Mouse (Mus musculus) MEL (cell line): ENCODE data around the gene Drd3. TPM values are rescaled to one million over a fixed set of nuclear protein-coding genes. Genes with fewer than 3 reads are reported as not detected.

Experiments used
- DNase-seq: peaks from one replicate; pipeline ENCODE4 v3.0.0; 2011; ENCODE audit warnings: low read depth, low spot score
- H3K27ac ChIP-seq: 2 replicates; pipeline ENCODE4 v1.5.1; 2012; ENCODE audit warnings: low read depth, mild to moderate bottlenecking, control low read depth, low read length, moderate library complexity; ENCODE audit not compliant: control insufficient read depth
- H3K27me3 ChIP-seq, 2 experiments: fragments of 150-350 bp in 1 of 2; sonication (generic) in 1 of 2; 2 replicates each; pipeline ENCODE4 v1.6.1; 2012; ENCODE audit warnings: low read length in 2 of 2, mild to moderate bottlenecking in 2 of 2, improper control_type of control experiment in 1 of 2, moderate library complexity in 1 of 2; ENCODE audit not compliant: insufficient read depth in 2 of 2, control insufficient read depth in 1 of 2
- H3K36me3 ChIP-seq, 2 experiments: 2 replicates each; pipeline ENCODE4 v1.6.1; 2012 to 2014; ENCODE audit warnings: low read length in 2 of 2, improper control_type of control experiment in 1 of 2, inconsistent platforms in 1 of 2, mild to moderate bottlenecking in 1 of 2; ENCODE audit not compliant: insufficient read depth in 2 of 2, control insufficient read depth in 1 of 2
- H3K4me1 ChIP-seq, 2 experiments: fragments of 150-350 bp in 1 of 2; sonication (generic) in 1 of 2; 2 replicates each; pipeline ENCODE4 v1.6.1; 2012; ENCODE audit warnings: low read length in 2 of 2, improper control_type of control experiment in 1 of 2, mild to moderate bottlenecking in 1 of 2; ENCODE audit not compliant: insufficient read depth in 2 of 2, control insufficient read depth in 1 of 2
- H3K4me3 ChIP-seq, 2 experiments: fragments of 150-350 bp in 1 of 2; sonication (generic) in 1 of 2; 2 replicates each; pipeline ENCODE4 v1.5.1; 2012; ENCODE audit warnings: low read depth in 2 of 2, low read length in 2 of 2, mild to moderate bottlenecking in 2 of 2, moderate library complexity in 2 of 2, control low read depth in 1 of 2, improper control_type of control experiment in 1 of 2; ENCODE audit not compliant: control insufficient read depth in 1 of 2, insufficient read depth in 1 of 2
- H3K79me2 ChIP-seq: 2 replicates; pipeline ENCODE4 v1.6.1; 2012; ENCODE audit warnings: mild to moderate bottlenecking, low read length, moderate library complexity; ENCODE audit not compliant: control insufficient read depth, poor library complexity, insufficient read depth
- H3K9ac ChIP-seq: 2 replicates; pipeline ENCODE4 v1.6.1; 2012; ENCODE audit warnings: low read depth, mild to moderate bottlenecking, control low read depth, low read length, moderate library complexity; ENCODE audit not compliant: control insufficient read depth, poor library complexity, severe bottlenecking
- H3K9me3 ChIP-seq: fragments of 150-350 bp; sonication (generic); replicated peaks from 2 replicates; pipeline ENCODE4 v1.6.1; 2012; ENCODE audit warnings: mild to moderate bottlenecking, low read length, improper control_type of control experiment, moderate library complexity; ENCODE audit not compliant: insufficient read depth
- BHLHE40 ChIP-seq: IDR thresholded peaks from 2 replicates; pipeline ENCODE4 v1.6.1; 2012; ENCODE audit warnings: low read depth, mild to moderate bottlenecking, inconsistent platforms, low read length, improper control_type of control experiment, borderline replicate concordance
- CHD2 ChIP-seq: IDR thresholded peaks from 2 replicates; pipeline ENCODE4 v1.6.1; 2011; ENCODE audit warnings: low read length, improper control_type of control experiment
- CTCF ChIP-seq, 3 experiments: IDR thresholded peaks in 2 of 3; conservative IDR thresholded peaks in 1 of 3; 2 replicates each; pipeline ENCODE4 v1.5.1; 2011 to 2012; ENCODE audit warnings: low read length in 3 of 3, low read depth in 2 of 3, mild to moderate bottlenecking in 2 of 3, improper control_type of control experiment in 1 of 3, inconsistent platforms in 1 of 3, mixed read lengths in 1 of 3, moderate library complexity in 1 of 3; ENCODE audit not compliant: control insufficient read depth in 1 of 3, insufficient read depth in 1 of 3, poor library complexity in 1 of 3, severe bottlenecking in 1 of 3
- E2F4 ChIP-seq: IDR thresholded peaks from 2 replicates; pipeline ENCODE4 v1.6.1; 2011; ENCODE audit warnings: low read depth, low read length, improper control_type of control experiment, borderline replicate concordance
- ELF1 ChIP-seq: IDR thresholded peaks from 2 replicates; pipeline ENCODE4 v1.6.1; 2014; ENCODE audit warnings: low read depth, mild to moderate bottlenecking, inconsistent platforms, low read length, improper control_type of control experiment, moderate library complexity
- EP300 ChIP-seq, 2 experiments: IDR thresholded peaks; 2 replicates each; pipeline ENCODE4 v1.6.1; 2011; ENCODE audit warnings: improper control_type of control experiment in 2 of 2, low read length in 2 of 2, low read depth in 1 of 2, mild to moderate bottlenecking in 1 of 2
- ETS1 ChIP-seq: IDR thresholded peaks from 2 replicates; pipeline ENCODE4 v1.6.1; 2012; ENCODE audit warnings: low read depth, mild to moderate bottlenecking, inconsistent platforms, low read length, improper control_type of control experiment, moderate library complexity
- GABPA ChIP-seq: IDR thresholded peaks from 2 replicates; pipeline ENCODE4 v1.6.1; 2012; ENCODE audit warnings: low read depth, mild to moderate bottlenecking, inconsistent platforms, low read length, improper control_type of control experiment, moderate library complexity
- GATA1 ChIP-seq: IDR thresholded peaks from 2 replicates; pipeline ENCODE4 v1.6.1; 2011; ENCODE audit warnings: low read depth, low read length, improper control_type of control experiment
- HCFC1 ChIP-seq: IDR thresholded peaks from 2 replicates; pipeline ENCODE4 v1.6.1; 2012; ENCODE audit warnings: low read depth, mild to moderate bottlenecking, inconsistent platforms, low read length, improper control_type of control experiment, moderate library complexity
- JUND ChIP-seq: IDR thresholded peaks from 2 replicates; pipeline ENCODE4 v1.6.1; 2011; ENCODE audit warnings: low read depth, mild to moderate bottlenecking, improper control_type of control experiment, low read length
- KAT2A ChIP-seq: conservative IDR thresholded peaks from 2 replicates; pipeline ENCODE4 v1.6.1; 2012; ENCODE audit warnings: low read depth, low read length, improper control_type of control experiment, inconsistent platforms
- MAFK ChIP-seq: IDR thresholded peaks from 2 replicates; pipeline ENCODE4 v1.6.1; 2011; ENCODE audit warnings: low read depth, mild to moderate bottlenecking, low read length, improper control_type of control experiment, borderline replicate concordance
- MAX ChIP-seq: IDR thresholded peaks from 2 replicates; pipeline ENCODE4 v1.6.1; 2011; ENCODE audit warnings: low read length, improper control_type of control experiment
- MAZ ChIP-seq: IDR thresholded peaks from 2 replicates; pipeline ENCODE4 v1.6.1; 2012; ENCODE audit warnings: low read depth, mild to moderate bottlenecking, inconsistent platforms, low read length, improper control_type of control experiment
- MEF2A ChIP-seq: IDR thresholded peaks from 2 replicates; pipeline ENCODE4 v1.6.1; 2014; ENCODE audit warnings: low read depth, mild to moderate bottlenecking, inconsistent platforms, low read length, improper control_type of control experiment; ENCODE audit not compliant: poor library complexity, insufficient replicate concordance, severe bottlenecking; ENCODE audit errors: extremely low read depth
- NELFE ChIP-seq: IDR thresholded peaks from 2 replicates; pipeline ENCODE4 v1.6.1; 2011; ENCODE audit warnings: low read depth, low read length, improper control_type of control experiment
- NRF1 ChIP-seq: IDR thresholded peaks from 2 replicates; pipeline ENCODE4 v1.6.1; 2014; ENCODE audit warnings: low read depth, mild to moderate bottlenecking, inconsistent platforms, low read length, improper control_type of control experiment, moderate library complexity; ENCODE audit not compliant: poor library complexity, insufficient read depth, severe bottlenecking
- POLR2A ChIP-seq, 2 experiments: IDR thresholded peaks; 2 replicates each; pipeline ENCODE4 v1.6.1; 2011 to 2012; ENCODE audit warnings: low read length in 2 of 2, mild to moderate bottlenecking in 2 of 2, control low read depth in 1 of 2, improper control_type of control experiment in 1 of 2, low read depth in 1 of 2, moderate library complexity in 1 of 2; ENCODE audit not compliant: control insufficient read depth in 1 of 2, insufficient read depth in 1 of 2, poor library complexity in 1 of 2
- POLR2AphosphoS2 ChIP-seq: IDR thresholded peaks from 2 replicates; pipeline ENCODE4 v1.6.1; 2011; ENCODE audit warnings: low read length, improper control_type of control experiment
- POLR2AphosphoS5 ChIP-seq: IDR thresholded peaks from 2 replicates; pipeline ENCODE4 v1.6.1; 2012; ENCODE audit warnings: low read depth, borderline replicate concordance, mild to moderate bottlenecking, inconsistent platforms, low read length, moderate library complexity, mixed read lengths
- RAD21 ChIP-seq: IDR thresholded peaks from 2 replicates; pipeline ENCODE4 v1.6.1; 2011; ENCODE audit warnings: mild to moderate bottlenecking, low read depth, low read length, improper control_type of control experiment
- RCOR1 ChIP-seq: IDR thresholded peaks from 2 replicates; pipeline ENCODE4 v1.6.1; 2012; ENCODE audit warnings: low read depth, mild to moderate bottlenecking, inconsistent platforms, low read length, improper control_type of control experiment
- SIN3A ChIP-seq: IDR thresholded peaks from 2 replicates; pipeline ENCODE4 v1.6.1; 2012; ENCODE audit warnings: low read length, improper control_type of control experiment, inconsistent platforms
- SMC3 ChIP-seq: IDR thresholded peaks from 2 replicates; pipeline ENCODE4 v1.6.1; 2011; ENCODE audit warnings: low read depth, low read length, improper control_type of control experiment
- TAL1 ChIP-seq: IDR thresholded peaks from 2 replicates; pipeline ENCODE4 v1.6.1; 2012; ENCODE audit warnings: mild to moderate bottlenecking, inconsistent platforms, low read length, moderate library complexity, mixed read lengths
- TBP ChIP-seq: IDR thresholded peaks from 2 replicates; pipeline ENCODE4 v1.8.0; 2011; ENCODE audit warnings: low read depth, low read length, improper control_type of control experiment
- TCF12 ChIP-seq: IDR thresholded peaks from 2 replicates; pipeline ENCODE4 v1.6.1; 2014; ENCODE audit warnings: low read depth, mild to moderate bottlenecking, inconsistent platforms, low read length, improper control_type of control experiment, moderate library complexity
- UBTF ChIP-seq: IDR thresholded peaks from 2 replicates; pipeline ENCODE4 v1.6.1; 2012; ENCODE audit warnings: low read depth, mild to moderate bottlenecking, inconsistent platforms, low read length, improper control_type of control experiment, moderate library complexity, borderline replicate concordance; ENCODE audit not compliant: insufficient read depth
- ZKSCAN1 ChIP-seq: IDR thresholded peaks from 2 replicates; pipeline ENCODE4 v1.6.1; 2012; ENCODE audit warnings: low read depth, mild to moderate bottlenecking, inconsistent platforms, low read length, improper control_type of control experiment, moderate library complexity
- ZNF384 ChIP-seq: IDR thresholded peaks from 2 replicates; pipeline ENCODE4 v1.6.1; 2012; ENCODE audit warnings: low read depth, mild to moderate bottlenecking, inconsistent platforms, low read length, improper control_type of control experiment
- polyA plus RNA-seq, 2 experiments: library from polyadenylated mRNA; stranded (reverse) in 1 of 2; unstranded in 1 of 2; fragments of >175 nt in 1 of 2; fragments of >200 nt in 1 of 2; gene quantifications; 2 replicates each; pipeline versions ENCODE4 v1.2.1 to v1.2.4; 2012; ENCODE audit warnings: low replicate concordance in 2 of 2, low read depth in 1 of 2; ENCODE audit not compliant: insufficient read length in 2 of 2, insufficient read depth in 1 of 2, missing spikeins in 1 of 2
- total RNA-seq: library from RNA; depleted of rRNA; stranded (reverse); fragments of 300-350 nt; gene quantifications from 2 replicates; pipeline ENCODE4 v1.2.3, GENCODE M21; 2012

Gene Drd3
- total and polyA plus RNA-seq, 3 experiments, result not detected

- H3K27me3 ChIP-seq, result no peaks in the 10 kb centered on the region
- H3K4me3 ChIP-seq, result no peak overlapping the region
- no peak overlapping the region for H3K27ac ChIP-seq
- no peaks in the 10 kb centered on the region for H3K9me3 ChIP-seq
- no peaks in the 10 kb centered on the region for H3K79me2 ChIP-seq
- TF ChIP-seq MEF2A (peak; percentile 25; the same call in 1 of the 2 replicates), RCOR1 (no peak), MAX (no peak), NELFE (no peak), GABPA (no peak), EP300 (IDR thresholded peaks at IDR 0.05; ENCODE audit: low read depth in 1 of 2, low read length in 2 of 2) (peak; percentile 8 to 24; a peak in 1 of 4 replicates), RAD21 (no peak), HCFC1 (no peak), TCF12 (no peak), CHD2 (no peak), POLR2A (IDR thresholded peaks at IDR 0.05; ENCODE audit: control insufficient read depth in 1 of 2, insufficient read depth in 1 of 2, low read depth in 1 of 2, low read length in 2 of 2, poor library complexity in 1 of 2) (no peak), KAT2A (no peak), ELF1 (no peak), BHLHE40 (no peak), POLR2AphosphoS5 (no peak), SIN3A (no peak), MAZ (no peak), SMC3 (no peak), ZKSCAN1 (no peak), GATA1 (peak; percentile 28; the same call in 1 of the 2 replicates), TAL1 (no peak), MAFK (no peak), ZNF384 (no peak), ETS1 (0 out of 2 replicates have a peak, but pooled peaks have one; percentile 8), NRF1 (no peak), E2F4 (no peak), TBP (no peak), JUND (no peak), UBTF (no peak), CTCF (IDR thresholded peaks at IDR 0.05 in 2 of 3, conservative IDR thresholded peaks at IDR 0.05 in 1 of 3; ENCODE audit: control insufficient read depth in 1 of 3, insufficient read depth in 1 of 3, low read depth in 2 of 3, low read length in 3 of 3, poor library complexity in 1 of 3, severe bottlenecking in 1 of 3) (no peak), POLR2AphosphoS2 (no peak)
- no peak overlapping the region for H3K9ac ChIP-seq
- no peak for DNase-seq
- peaks cover 0 to 2% of the 10 kb centered on the region in 2 experiments; a peak in 1 of 4 replicates for H3K4me1 ChIP-seq
- no peaks in the 10 kb centered on the region for H3K36me3 ChIP-seq
These were observed 18.5 kb downstream of the Drd3 start for GRCm38 (mm10) chr16:43772358-43772757.
